Mouse (Mus musculus): ENCODE measurements around the gene Spin2c. TPM values are rescaled to one million over a fixed set of nuclear protein-coding genes. Genes with fewer than 3 reads are reported as not detected.

Spin2c gene
- 1 to 10 TPM in 3 of 4 experiments, under 1 TPM in 1; 0.43 to 1.4 (median 1.2) TPM for total RNA-seq (2022)

DNA sequence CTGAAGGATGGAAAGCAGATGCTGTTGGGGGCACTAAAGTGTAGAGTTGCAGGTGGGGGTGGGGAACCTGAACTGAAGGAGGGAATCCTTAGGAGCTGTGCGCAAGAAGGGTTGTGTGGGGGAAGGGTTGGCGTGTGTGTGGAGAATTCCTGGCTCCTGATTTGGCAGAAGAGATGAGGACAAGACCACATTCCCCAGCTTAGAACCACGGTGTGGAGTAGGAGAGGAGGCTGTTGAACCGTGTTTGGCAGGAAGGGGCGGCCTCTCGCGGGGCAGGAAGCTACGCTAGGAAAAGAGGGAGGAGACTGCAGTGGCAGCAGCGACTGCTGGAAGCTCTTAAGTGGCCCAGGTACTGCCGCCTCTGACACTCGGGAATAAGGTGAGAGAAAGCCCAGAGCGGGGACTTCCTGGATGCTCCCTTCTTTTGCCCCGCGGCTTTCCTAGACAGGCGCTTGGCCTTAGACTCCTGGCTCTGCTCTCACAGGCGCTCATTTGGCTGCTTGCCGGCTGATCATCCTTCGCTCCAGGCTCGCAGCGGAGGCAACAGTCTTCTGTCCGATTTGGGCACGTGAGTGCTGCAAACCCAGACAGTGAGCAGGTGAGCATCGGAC is at the start of gene Spin2c:
Gene Spin2c (plus strand): TSS at position 275 of the 611 bp plus-strand sequence.
- DNase-seq, result peak; percentile 5

DNA sequence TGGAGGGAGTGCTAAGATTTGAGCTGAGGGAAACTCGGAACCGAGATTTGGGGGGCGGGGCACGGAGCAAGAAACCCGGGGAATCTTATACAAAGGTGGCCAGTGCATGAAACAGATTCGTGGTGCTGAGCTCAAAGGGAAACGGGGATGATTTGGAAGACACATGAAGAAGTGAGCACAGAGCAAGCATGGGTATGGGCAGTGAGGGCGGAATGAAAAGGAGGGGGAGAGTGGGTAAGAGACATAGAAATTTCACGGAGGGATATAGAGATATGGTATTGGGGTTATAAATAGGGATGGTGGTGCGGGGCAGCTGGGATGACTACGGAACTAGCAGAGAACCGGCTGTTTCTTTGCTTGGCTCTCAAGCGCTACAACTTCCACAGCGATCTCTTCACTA is 581 bp downstream of the Spin2c start:
- DNase-seq, result no peak

Other genes starting within 250 kb of the Spin2c start
- 10 to 100 TPM in 2 of 4 experiments, 1 to 10 TPM in 2; 5.8 to 11.4 (median 9.0) TPM for gene Kctd12b, start 135.8 kb upstream of the Spin2c start, total RNA-seq (2022)
- gene Nbdy, start 108.6 kb upstream of the Spin2c start, total RNA-seq (2022), result 10 to 100 TPM; 65.7 to 76.0 (median 67.6) TPM
- gene Samt1, start 180.4 kb downstream of the Spin2c start, total RNA-seq (2022), result not detected
- not detected for gene 4921511M17Rik, start 201.6 kb downstream of the Spin2c start, total RNA-seq (2022)
- gene Gm10057, start 222.8 kb downstream of the Spin2c start, total RNA-seq (2022), result not detected